Mouse (Mus musculus) cerebellum, adult 11 months (tissue): ENCODE results near the gene Atp2b2.

Experiments
- DNase-seq: peaks from one replicate; pipeline ENCODE4 v3.0.0; 2022

Gene Atp2b2

GRCm38 (mm10) chr6:113855581-113855980 is 186.8 kb downstream of the Atp2b2 start:
- DNase-seq: peak; percentile 69

GRCm38 (mm10) chr6:113852318-113852717 is 190.1 kb downstream of the Atp2b2 start:
- no peak for DNase-seq

GRCm38 (mm10) chr6:113849819-113850218 is 192.6 kb downstream of the Atp2b2 start:
- DNase-seq: no peak

- no peak for DNase-seq
Measured at GRCm38 (mm10) chr6:113848655-113849054, 193.8 kb downstream of the Atp2b2 start.

- no peak for DNase-seq
Measured at GRCm38 (mm10) chr6:113847092-113847491, 195.3 kb downstream of the Atp2b2 start.

GRCm38 (mm10) chr6:113843248-113843647 is 199.2 kb downstream of the Atp2b2 start:
- DNase-seq: no peak

GRCm38 (mm10) chr6:113838493-113838892 is 203.9 kb downstream of the Atp2b2 start:
- no peak for DNase-seq

- DNase-seq: no peak
Measured at GRCm38 (mm10) chr6:113837740-113838139, 204.7 kb downstream of the Atp2b2 start.

- no peak for DNase-seq
Measured at GRCm38 (mm10) chr6:113836545-113836944, 205.9 kb downstream of the Atp2b2 start.

GRCm38 (mm10) chr6:113830463-113830862 is 211.9 kb downstream of the Atp2b2 start:
- no peak for DNase-seq

GRCm38 (mm10) chr6:113827309-113827708 is 215.1 kb downstream of the Atp2b2 start:
- no peak for DNase-seq

GRCm38 (mm10) chr6:113822417-113822816 is 220.0 kb downstream of the Atp2b2 start:
- DNase-seq: peak; percentile 81

GRCm38 (mm10) chr6:113816690-113817089 is 225.7 kb downstream of the Atp2b2 start:
- DNase-seq: no peak

- no peak for DNase-seq
Measured at GRCm38 (mm10) chr6:113811462-113811861, 231.0 kb downstream of the Atp2b2 start.

- peak; percentile 29 for DNase-seq
Measured at GRCm38 (mm10) chr6:113810667-113811066, 231.7 kb downstream of the Atp2b2 start.

GRCm38 (mm10) chr6:113806241-113806640 is 236.2 kb downstream of the Atp2b2 start:
- DNase-seq: no peak

- DNase-seq: no peak
Measured at GRCm38 (mm10) chr6:113801233-113801632, 241.2 kb downstream of the Atp2b2 start.

GRCm38 (mm10) chr6:113799915-113800314 is 242.5 kb downstream of the Atp2b2 start:
- DNase-seq: no peak

GRCm38 (mm10) chr6:113799349-113799748 is 243.1 kb downstream of the Atp2b2 start:
- no peak for DNase-seq

- no peak for DNase-seq
Measured at GRCm38 (mm10) chr6:113798921-113799320, 243.5 kb downstream of the Atp2b2 start.

GRCm38 (mm10) chr6:113795241-113795702 is 247.1 kb downstream of the Atp2b2 start:
- peak; percentile 27 for DNase-seq

- DNase-seq: no peak
Measured at GRCm38 (mm10) chr6:113792368-113792767, 250.0 kb downstream of the Atp2b2 start.

GRCm38 (mm10) chr6:113791012-113791411 is 251.4 kb downstream of the Atp2b2 start:
- DNase-seq: no peak

- DNase-seq: no peak
Measured at GRCm38 (mm10) chr6:113787459-113787968, 254.9 kb downstream of the Atp2b2 start.

GRCm38 (mm10) chr6:113785658-113786057 is 256.8 kb downstream of the Atp2b2 start:
- no peak for DNase-seq
